Mouse (Mus musculus) heart, adult 2 months (tissue): ENCODE results near the gene Eif2ak2. TPM values are rescaled to one million over a fixed set of nuclear protein-coding genes. Genes with fewer than 3 reads are reported as not detected.

Source experiments
- DNase-seq, 2 experiments: peaks; one replicate each; pipeline ENCODE4 v3.0.0; 2021
- H3K27ac ChIP-seq: fragments of 200-600 bp; 2 replicates; pipeline ENCODE4 v1.8.1; 2022
- H3K27me3 ChIP-seq: fragments of 200-500 bp; 2 replicates; pipeline ENCODE4 v1.6.1; 2012; ENCODE audit warnings: mild to moderate bottlenecking, low read length, inconsistent platforms, mixed read lengths; ENCODE audit not compliant: control insufficient read depth, insufficient read depth
- H3K36me3 ChIP-seq: fragments of 200-500 bp; 2 replicates; pipeline ENCODE4 v1.6.1; 2012; ENCODE audit warnings: low read length, inconsistent platforms; ENCODE audit not compliant: control insufficient read depth, insufficient read depth
- H3K4me1 ChIP-seq: fragments of 200-500 bp; 2 replicates; pipeline ENCODE4 v1.6.1; 2011; ENCODE audit warnings: low read length; ENCODE audit not compliant: control insufficient read depth, insufficient read depth
- H3K4me3 ChIP-seq: fragments of 200-600 bp; 2 replicates; pipeline ENCODE4 v1.8.1; 2022
- H3K79me2 ChIP-seq: fragments of 200-500 bp; replicated peaks from 2 replicates; pipeline ENCODE4 v1.6.1; 2012; ENCODE audit warnings: mild to moderate bottlenecking, inconsistent platforms, low read length, moderate library complexity, mixed read lengths; ENCODE audit not compliant: control insufficient read depth, insufficient read depth
- H3K9ac ChIP-seq: fragments of 200-500 bp; 2 replicates; pipeline ENCODE4 v1.6.1; 2012; ENCODE audit warnings: low read depth, mild to moderate bottlenecking, control low read depth, inconsistent platforms, low read length, mixed read lengths
- CTCF ChIP-seq: fragments of 200-600 bp; IDR thresholded peaks from 2 replicates; pipeline ENCODE4 v1.8.1; 2022; ENCODE audit warnings: antibody characterized with exemption, mild to moderate bottlenecking, moderate library complexity
- EP300 ChIP-seq: fragments of 200-500 bp; IDR thresholded peaks from 2 replicates; pipeline ENCODE4 v1.6.1; 2011; ENCODE audit warnings: low read depth, low read length, control low read depth; ENCODE audit not compliant: insufficient read depth
- POLR2A ChIP-seq: fragments of 200-500 bp; IDR thresholded peaks from 2 replicates; pipeline ENCODE4 v1.6.1; 2011; ENCODE audit warnings: mild to moderate bottlenecking, low read depth, low read length, control low read depth; ENCODE audit not compliant: insufficient read depth
- WGBS: fragments of 180-500 bp; shearing (Covaris S2); methylation state at CpG from one replicate; pipeline ENCODE4 v1.1.7; 2018; 5-methylcytosine and 5-hydroxymethylcytosine counted together
- intact Hi-C: fragments of 180-260 bp; cut with DNase I; formaldehyde crosslinking; loops from one replicate; pipeline ENCODE4 v1.15.1; 2025
- polyA plus RNA-seq: library from polyadenylated mRNA; depleted of rRNA; stranded (reverse); fragments of >200 nt; gene quantifications from 2 replicates; pipeline ENCODE4 v1.2.3, GENCODE M21; 2012; rRNA removed
- total RNA-seq, 2 experiments: library from RNA; stranded (reverse); gene quantifications; 2 replicates each; pipeline ENCODE4 v1.2.3; 2021

The Eif2ak2 gene
- total and polyA plus RNA-seq, 3 experiments = 2.7 to 8.0 (median 7.8) TPM

- no peak for DNase-seq
- intact Hi-C loops = no loop called here
- Histone ChIP-seq H3K4me3 (no peak overlapping the region), H3K79me2 (no peaks in the 10 kb centered on the region), H3K9ac (no peak overlapping the region), H3K27me3 (no peaks in the 10 kb centered on the region), H3K36me3 (peaks cover 2% of the 10 kb centered on the region; the same call in 1 of the 2 replicates), H3K27ac (no peak overlapping the region), H3K4me1 (no peaks in the 10 kb centered on the region)
- TF ChIP-seq POLR2A = no peak
- WGBS = 65% methylated on average over 13 of the region's 13 CpGs
These were observed 58.0 kb downstream of the Eif2ak2 start for GRCm38 (mm10) chr17:78824346-78824745.

- Histone ChIP-seq H3K79me2 (no peaks in the 10 kb centered on the region), H3K9ac (no peak overlapping the region), H3K4me3 (no peak overlapping the region), H3K4me1 (no peaks in the 10 kb centered on the region), H3K27ac (no peak overlapping the region), H3K36me3 (no peaks in the 10 kb centered on the region; the same call in 1 of the 2 replicates), H3K27me3 (no peaks in the 10 kb centered on the region)
- WGBS = 92% methylated on average over 3 of the region's 3 CpGs
- TF ChIP-seq EP300 (no peak), POLR2A (no peak), CTCF (no peak)
- no peak for DNase-seq
- intact Hi-C loops = no loop called here
These were observed 72.8 kb downstream of the Eif2ak2 start for GRCm38 (mm10) chr17:78809582-78809981.

- H3K4me1 ChIP-seq = no peaks in the 10 kb centered on the region
- TF ChIP-seq CTCF (peak; percentile 66), POLR2A (no peak)
- no peaks in the 10 kb centered on the region; the same call in 1 of the 2 replicates for H3K36me3 ChIP-seq
- DNase-seq = no peak
- no peaks in the 10 kb centered on the region for H3K79me2 ChIP-seq
- intact Hi-C loops = no loop called here
- H3K27me3 ChIP-seq = no peaks in the 10 kb centered on the region
- H3K9ac ChIP-seq = no peak overlapping the region
- H3K4me3 ChIP-seq = no peak overlapping the region
- H3K27ac ChIP-seq = no peak overlapping the region
These were observed 73.4 kb downstream of the Eif2ak2 start for GRCm38 (mm10) chr17:78809019-78809418.

Other genes with a start within 250 kb of the Eif2ak2 start
- gene Strn, start 145.4 kb downstream of the Eif2ak2 start, total RNA-seq = 10 to 100 TPM; 20.3 to 24.2 TPM
- 6.1 and 11.8 TPM in 2 replicates for gene Strn, start 145.4 kb downstream of the Eif2ak2 start, polyA plus RNA-seq
- gene Heatr5b, start 47.2 kb downstream of the Eif2ak2 start, total RNA-seq = 10 to 100 TPM; 38.8 to 45.7 TPM
- gene Heatr5b, start 47.2 kb downstream of the Eif2ak2 start, polyA plus RNA-seq = 27.7 and 57.3 TPM in 2 replicates
- 10 to 100 TPM; 26.4 to 26.9 TPM for gene Gpatch11, start 47.0 kb downstream of the Eif2ak2 start, total RNA-seq
- gene Gpatch11, start 47.0 kb downstream of the Eif2ak2 start, polyA plus RNA-seq = 11.6 and 20.1 TPM in 2 replicates
- not detected for gene Sult6b1, start 24.4 kb upstream of the Eif2ak2 start, total RNA-seq
- gene Sult6b1, start 24.4 kb upstream of the Eif2ak2 start, polyA plus RNA-seq = 0.26 TPM in 1 of 2 replicates, not detected in the other
- 10 to 100 TPM; 54.0 to 63.4 TPM for gene Cebpzos, start 33.9 kb upstream of the Eif2ak2 start, total RNA-seq
- gene Cebpzos, start 33.9 kb upstream of the Eif2ak2 start, polyA plus RNA-seq = 15.3 and 32.2 TPM in 2 replicates
- gene Cebpz, start 54.5 kb upstream of the Eif2ak2 start, total RNA-seq = 10 to 100 TPM; 20.1 to 21.4 TPM
- gene Cebpz, start 54.5 kb upstream of the Eif2ak2 start, polyA plus RNA-seq = 3.1 and 7.8 TPM in 2 replicates
- 10 to 100 TPM; 48.2 to 48.4 TPM for gene Ndufaf7, start 54.6 kb upstream of the Eif2ak2 start, total RNA-seq
- 12.6 and 29.1 TPM in 2 replicates for gene Ndufaf7, start 54.6 kb upstream of the Eif2ak2 start, polyA plus RNA-seq
- gene Prkd3, start 138.2 kb upstream of the Eif2ak2 start, total RNA-seq = 10 to 100 TPM; 16.3 to 16.6 TPM
- gene Prkd3, start 138.2 kb upstream of the Eif2ak2 start, polyA plus RNA-seq = 6.9 and 12.2 TPM in 2 replicates
- 1 to 10 TPM; 5.0 to 5.1 TPM for gene Qpct, start 169.3 kb upstream of the Eif2ak2 start, total RNA-seq
- 4.7 and 10.6 TPM in 2 replicates for gene Qpct, start 169.3 kb upstream of the Eif2ak2 start, polyA plus RNA-seq